Mouse (Mus musculus) kidney, postnatal 4 days (tissue): ENCODE results near the gene Mcub.
A peak's percentile ranks its signal among the peaks of the same experiment; 100 is the strongest.

ENCODE experiments used
- DNase-seq, 2 experiments: peaks; one replicate each; pipeline ENCODE4 v3.0.0; 2021; ENCODE audit warnings: mixed read lengths in 2 of 2

Mcub gene

DNA sequence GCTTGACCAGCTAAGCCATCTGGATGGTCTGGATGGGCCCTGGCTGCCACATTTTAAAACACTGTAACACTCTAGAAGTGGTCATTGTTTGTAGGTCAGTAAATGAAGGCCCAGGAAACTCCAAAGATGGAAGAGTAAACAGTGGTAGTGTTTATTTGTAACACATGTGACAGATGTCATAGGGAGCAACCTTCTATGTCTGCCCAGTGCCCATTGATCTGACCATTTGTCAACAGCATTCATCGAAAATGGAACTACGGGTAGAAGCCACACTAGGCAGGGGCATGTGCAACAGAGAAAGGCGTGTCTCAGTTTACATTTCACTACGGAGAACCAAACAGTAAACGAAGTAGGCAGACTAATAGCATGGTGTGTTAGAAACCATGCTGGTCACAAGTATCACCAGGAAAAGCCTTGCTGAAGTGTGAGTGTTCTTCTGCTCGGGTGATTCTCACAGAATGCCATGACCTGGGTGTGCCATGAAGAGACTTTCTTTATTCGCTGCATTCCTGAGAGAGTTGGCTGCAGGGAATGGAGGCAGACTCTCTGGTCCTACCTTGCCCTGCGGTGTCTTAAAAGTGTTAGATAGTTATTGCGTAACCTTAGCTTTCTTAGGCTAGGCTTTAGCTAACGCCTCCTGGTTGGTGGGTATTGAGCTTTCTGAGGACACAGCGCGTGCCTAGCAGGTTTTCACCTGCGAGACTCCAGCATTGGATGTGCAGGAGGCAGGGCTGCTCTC is 82.1 kb downstream of the Mcub start:
- DNase-seq: no peak

DNA sequence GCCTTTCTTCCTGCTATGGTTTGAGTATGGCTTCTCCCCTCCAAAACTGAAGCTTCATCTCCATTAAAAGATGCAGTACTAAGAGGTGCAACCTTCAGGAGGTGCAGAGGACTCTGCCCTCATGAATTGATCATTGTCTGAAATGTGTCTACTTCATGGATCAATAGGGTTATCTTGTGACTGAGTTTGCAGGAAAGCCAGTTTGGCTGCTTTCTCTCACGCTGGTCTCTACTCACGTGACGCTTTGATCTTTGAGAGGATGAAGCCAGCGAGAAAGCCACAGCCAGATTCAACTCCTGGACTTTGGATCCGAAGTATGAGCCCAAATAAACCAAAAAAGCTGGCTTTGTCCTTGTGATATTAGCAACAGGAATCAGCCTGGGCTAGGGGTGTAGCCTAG is 83.6 kb downstream of the Mcub start:
- no peak for DNase-seq

DNA sequence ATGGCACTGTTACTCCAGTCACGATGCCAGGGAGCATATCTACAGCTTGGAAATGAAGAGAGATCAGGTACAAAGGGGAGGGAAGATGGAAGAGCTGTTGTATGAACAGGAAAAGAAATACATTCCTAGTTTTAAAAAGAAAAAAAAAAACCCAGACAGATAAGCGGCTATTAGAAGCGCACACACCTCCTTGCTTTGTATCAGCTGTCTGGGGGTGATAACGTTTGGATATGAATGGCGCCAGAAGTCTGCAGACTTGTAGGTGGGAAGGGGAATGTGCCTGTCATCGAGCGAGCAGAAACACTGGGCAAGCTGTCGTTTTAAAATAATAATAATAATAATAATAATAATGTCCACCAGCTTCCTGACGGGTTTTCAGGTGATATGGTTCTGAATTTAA is 84.4 kb downstream of the Mcub start:
- no peak for DNase-seq

DNA sequence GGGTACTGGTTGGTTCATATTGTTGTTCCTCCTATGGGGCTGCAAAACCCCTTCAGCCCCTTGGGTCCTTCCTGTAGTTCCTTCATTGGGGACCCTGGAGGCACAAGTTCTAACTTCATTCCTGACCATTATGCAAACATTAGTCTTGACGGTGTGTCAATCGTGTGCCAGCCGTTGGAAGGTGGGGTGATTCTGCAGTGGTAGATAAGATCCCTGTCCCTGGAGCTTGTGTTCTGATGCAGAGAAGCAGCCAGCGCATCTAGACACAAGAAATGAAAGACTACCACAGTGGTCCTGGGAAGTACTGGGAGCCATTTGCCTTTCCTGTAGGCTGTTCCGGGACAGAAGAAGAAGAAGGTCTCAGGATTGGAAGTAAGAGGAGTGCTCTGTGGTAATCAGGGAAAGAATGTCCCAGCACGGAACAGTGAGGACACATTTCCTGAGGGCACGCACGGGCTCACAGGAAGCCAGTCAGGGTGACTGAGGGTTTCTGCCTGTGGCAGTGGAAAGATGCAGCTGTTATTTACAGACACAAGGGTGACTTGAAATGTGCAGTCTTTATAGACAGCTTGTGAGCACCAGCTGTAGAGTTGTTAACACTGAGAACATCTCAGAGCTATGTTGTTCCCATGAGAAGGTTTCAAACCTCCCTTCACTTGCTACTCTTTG is 88.9 kb downstream of the Mcub start:
- no peak for DNase-seq

DNA sequence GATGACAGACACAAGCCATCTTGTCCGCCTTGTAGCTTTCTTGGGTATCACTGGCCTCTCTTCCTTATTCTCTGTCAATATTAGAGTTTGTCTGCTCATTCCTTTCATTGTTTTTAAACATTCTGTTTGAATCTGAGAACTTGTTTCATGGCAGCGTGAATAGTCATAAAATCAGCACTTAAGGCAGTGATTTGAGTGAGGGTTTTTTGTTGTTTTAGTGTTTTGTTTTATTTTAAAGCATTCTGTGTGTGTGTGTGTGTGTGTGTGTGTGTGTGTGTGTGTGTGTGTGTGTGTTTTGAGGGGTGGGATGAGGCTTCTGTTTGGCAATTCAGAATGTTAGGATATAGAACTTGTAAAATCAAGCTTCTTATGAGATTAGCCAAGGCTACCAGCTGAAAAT is 90.1 kb downstream of the Mcub start:
- DNase-seq: no peak

DNA sequence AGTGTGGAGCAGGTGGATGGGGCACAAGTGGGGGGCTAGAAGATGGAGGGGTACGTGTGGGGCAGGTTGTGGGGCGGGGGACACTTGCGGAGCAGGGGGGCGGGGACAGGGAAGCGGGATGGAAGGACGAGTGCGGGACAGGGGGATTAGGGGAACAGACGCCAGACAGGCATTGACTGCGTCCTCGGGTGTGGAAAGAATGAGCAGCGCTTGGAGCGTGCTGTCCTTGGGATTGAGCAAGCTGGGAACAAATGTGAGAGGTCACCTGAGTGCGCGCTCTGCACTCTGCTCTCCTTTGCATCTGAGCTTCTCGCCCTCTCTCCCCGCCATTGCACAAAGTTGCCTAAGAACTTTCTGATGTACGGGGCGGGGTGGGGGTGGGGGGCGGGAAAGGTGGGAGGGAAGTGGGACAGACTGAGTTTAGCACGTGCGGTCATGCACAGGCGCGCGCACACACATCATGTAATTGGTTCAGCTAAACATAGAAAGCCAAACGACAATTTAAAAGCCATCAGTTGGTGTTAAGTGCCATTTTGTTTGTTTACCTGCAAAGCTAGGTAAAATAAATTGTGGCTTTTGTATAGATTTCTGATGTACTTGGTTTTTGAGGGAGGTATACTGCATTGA is 90.8 kb downstream of the Mcub start:
- DNase-seq: peak; percentile 30 to 57

DNA sequence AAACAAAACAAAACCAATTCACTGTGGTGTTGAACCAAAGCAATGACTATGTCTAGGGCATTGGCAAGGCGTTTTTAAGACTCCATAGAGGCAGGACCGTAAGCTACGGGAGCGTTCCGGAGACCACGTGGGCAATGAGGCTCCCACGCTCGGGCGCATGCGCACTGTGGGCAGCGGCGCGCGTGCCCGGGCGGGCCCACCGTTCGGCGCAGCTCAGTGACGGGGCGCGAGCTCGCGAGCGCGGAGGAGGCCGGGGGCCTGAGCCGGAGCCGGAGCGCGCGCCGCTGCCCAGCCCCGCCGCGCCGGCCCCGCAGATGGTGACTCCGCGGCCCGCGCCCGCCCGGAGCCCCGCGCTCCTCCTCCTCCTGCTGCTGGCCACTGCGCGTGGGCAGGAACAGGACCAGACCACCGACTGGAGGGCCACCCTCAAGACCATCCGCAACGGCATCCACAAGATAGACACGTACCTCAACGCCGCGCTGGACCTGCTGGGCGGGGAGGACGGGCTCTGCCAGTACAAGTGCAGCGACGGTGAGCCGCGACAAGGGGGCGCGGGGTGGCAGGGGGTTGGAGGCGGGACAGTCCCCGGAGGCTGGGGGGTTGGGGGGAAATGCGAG is 91.5 kb downstream of the Mcub start, which contains the start of gene Pla2g12a:
Gene Pla2g12a (plus strand): TSS at position 202 of the 617 bp plus-strand sequence.
- peak; percentile 94 to 96 for DNase-seq

DNA sequence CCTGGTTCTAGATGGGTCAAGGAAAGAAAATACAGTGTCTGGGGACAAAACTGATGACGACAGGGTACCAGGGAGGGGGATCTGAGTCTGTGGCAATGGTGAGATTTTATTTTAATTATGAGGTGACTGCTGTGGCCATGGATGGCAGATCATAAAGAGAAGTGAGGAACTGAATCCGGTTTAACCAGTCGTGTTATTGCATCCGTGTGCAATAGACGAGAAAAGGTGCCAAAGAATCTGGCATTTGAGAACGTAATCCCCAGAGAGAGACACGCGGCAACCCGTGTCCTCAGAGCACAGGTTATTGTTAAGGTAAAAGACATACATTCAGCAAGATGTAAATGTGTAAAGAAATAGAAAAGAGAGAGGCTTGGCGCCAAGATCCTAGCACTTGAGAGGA is 92.7 kb downstream of the Mcub start:
- no peak for DNase-seq
